Mouse (Mus musculus) cerebellum, adult 9-10 months (tissue): ENCODE data around the gene Lce1l.
"Not testable (repeated sequence)": the region's sequence is repeated elsewhere in the genome, so short reads cannot be mapped to it uniquely, and the experiment has no call there.

Source experiments
- DNase-seq: peaks from one replicate; pipeline ENCODE4 v3.0.0; 2022

Gene Lce1l

DNA sequence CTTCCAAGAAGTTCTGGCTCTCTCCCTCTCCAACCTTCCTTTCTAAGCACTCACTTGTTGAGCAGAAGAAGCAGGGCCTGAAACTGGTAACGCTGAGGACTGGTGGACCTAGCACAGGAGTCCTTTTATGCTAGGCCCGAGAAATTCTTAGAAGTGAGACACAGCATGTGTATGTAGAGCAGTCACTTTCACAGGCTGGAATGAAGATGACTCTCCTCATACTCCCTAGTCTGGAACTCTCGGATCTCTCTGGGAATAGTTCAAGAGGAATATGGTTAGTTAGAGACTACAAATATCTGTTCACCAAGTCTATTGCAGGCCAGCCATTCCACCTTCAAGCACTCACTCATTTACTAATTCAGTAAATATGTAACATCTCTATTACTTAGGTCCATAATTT is at the start of gene Lce1l:
Gene Lce1l (minus strand): TSS at position 101 of the 400 bp plus-strand sequence.
- DNase-seq, result no peak

- DNase-seq, result no peak
These were observed 43.4 kb upstream of the Lce1l start for GRCm38 (mm10) chr3:92894489-92894888.

DNA sequence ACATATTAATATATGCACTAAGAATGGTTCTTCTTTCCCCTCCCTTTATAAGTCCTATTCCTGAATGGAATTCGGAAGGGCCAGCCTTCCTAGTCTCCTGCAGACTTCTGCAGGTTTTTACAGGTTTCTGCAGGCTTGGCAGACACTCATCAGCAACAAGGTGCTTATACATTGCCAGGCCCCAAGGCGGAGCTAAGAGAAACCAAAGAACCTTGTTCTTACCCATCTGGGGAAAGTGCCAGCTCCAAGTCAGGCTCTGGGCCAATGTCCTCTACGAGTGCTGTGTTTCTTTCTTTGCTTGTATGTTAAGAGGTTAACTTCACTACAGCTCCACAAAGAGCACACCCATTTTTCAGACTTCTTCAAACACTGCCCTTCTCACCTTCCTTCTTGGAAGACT is 43.0 kb upstream of the Lce1l start:
- DNase-seq, result no peak

DNA sequence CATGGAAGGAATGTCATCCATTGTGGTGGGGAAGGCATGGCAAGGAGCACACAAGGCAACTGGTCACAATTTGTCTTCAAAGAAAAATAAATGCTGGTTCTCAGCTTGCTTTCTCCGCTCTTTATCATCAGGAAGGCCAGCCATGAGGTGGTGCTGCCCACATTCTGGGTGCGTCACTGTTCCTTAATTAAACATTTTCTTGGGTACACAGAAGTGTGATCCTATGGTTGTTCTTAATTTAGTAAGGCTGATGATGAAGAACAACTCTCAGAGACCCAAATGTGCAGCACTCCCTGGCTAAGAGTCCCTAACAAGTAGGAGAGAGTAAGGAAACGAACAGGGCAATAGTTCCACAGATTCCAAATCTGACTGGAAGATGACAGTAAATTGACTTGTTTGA is 23.1 kb upstream of the Lce1l start:
- DNase-seq, result no peak

DNA sequence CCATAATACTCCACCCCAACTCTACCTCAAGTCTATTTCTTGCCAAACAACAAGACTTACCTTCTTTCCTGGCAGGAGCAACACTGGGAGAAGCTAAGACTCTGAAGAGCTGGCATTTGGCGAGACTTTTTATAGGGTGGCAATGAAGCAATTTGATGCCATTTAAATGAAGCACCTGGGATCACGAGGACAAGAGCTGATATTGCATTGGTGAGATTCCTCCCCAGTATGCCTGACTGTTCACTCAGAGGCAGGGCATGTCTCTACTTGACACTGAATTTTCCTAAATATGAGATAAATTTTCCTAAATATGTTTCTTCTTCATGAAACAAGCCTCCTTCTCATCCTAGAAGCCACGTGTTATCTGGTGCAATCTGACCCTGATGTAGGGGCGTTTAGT is 19.0 kb upstream of the Lce1l start, which contains the start of gene 2310050C09Rik:
Gene 2310050C09Rik (minus strand): TSS at position 101 of the 400 bp plus-strand sequence.
- DNase-seq, result no peak

DNA sequence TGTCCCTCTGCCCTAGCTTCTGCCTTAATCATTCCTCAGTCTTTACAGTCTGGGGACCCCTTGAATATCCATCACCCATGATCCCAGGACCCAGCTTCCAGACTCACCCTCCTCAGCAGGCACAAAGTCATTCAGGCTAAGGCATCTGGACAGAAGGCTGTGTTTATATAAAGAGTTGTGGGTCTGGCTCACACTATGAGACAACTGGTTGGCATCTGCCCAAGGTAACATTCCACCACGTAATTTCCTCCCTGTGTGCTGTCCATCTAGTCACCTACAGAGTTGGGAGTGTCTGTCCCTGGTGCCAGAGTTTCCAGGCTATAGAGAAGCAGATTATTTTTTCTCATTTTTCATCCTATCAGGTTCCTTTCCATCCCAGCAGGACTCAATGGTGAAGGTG is 24.0 kb downstream of the Lce1l start, which contains the start of gene Kprp:
Gene Kprp (minus strand): TSS at position 140 of the 400 bp plus-strand sequence.
- DNase-seq, result no peak

GRCm38 (mm10) chr3:92825808-92826207 is 25.3 kb downstream of the Lce1l start:
- DNase-seq, result no peak

GRCm38 (mm10) chr3:92816036-92816435 is 35.0 kb downstream of the Lce1l start:
- not testable (repeated sequence) for DNase-seq

DNA sequence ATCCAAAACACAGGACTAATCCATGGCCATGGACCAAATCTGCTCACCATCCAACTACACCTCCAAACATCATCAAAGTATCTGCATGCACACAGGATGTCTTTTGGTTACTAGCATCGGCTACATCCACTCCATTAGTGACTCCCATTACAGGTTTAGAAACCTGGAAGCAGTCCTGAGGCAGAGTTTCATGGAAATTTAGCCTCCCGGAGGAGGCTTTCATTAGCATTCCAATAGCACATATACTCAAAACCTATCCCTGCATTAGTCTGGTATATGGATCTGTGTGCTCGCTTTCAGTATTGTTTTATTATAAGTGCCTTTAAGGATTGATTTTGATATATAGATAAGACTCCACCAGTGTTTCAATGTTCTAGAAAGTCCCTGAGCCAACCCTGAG is 35.5 kb downstream of the Lce1l start:
- no peak for DNase-seq

DNA sequence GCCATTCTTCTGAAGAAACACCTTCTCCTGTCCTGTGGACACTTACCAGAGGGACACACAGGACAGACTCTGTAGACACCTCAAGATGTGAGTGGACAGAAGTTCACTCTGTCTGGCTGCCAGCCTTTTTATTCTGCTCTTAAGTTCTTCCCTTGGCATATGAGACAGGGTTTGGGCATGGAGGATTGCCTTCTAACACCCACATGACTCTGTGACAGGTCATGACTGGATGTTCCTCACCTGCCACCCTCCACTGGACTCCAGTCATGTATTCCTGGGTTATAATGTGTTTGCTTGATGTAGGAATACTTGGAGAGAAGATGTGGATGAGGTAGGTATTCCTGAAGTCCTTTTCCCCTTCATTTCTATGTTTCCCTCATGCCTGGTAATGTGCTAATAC is 43.3 kb downstream of the Lce1l start, which contains the start of gene Lce1k:
Gene Lce1k (minus strand): TSS at position 101 of the 400 bp plus-strand sequence.
- no peak for DNase-seq
